Mouse (Mus musculus) gastrocnemius, postnatal 36 days (tissue): ENCODE data around the gene Cdh3. TPM values are rescaled to one million over a fixed set of nuclear protein-coding genes. Genes with fewer than 3 reads are reported as not detected.
A peak's percentile ranks its signal among the peaks of the same experiment; 100 is the strongest.
"Not testable (repeated sequence)": the region's sequence is repeated elsewhere in the genome, so short reads cannot be mapped to it uniquely, and the experiment has no call there.

Experiments
- DNase-seq, 2 experiments: peaks; one replicate each; pipeline ENCODE4 v3.0.0; 2022
- intact Hi-C: fragments of 180-260 bp; cut with DNase I; formaldehyde crosslinking; loops from one replicate; pipeline ENCODE4 v1.15.1; 2025
- total RNA-seq, 2 experiments: library from RNA; stranded (reverse); gene quantifications; 2 replicates each; pipeline ENCODE4 v1.2.3; 2021

The Cdh3 gene
- total RNA-seq, 2 experiments from 2014 or later = 0.10 TPM; not detected in 1

DNA sequence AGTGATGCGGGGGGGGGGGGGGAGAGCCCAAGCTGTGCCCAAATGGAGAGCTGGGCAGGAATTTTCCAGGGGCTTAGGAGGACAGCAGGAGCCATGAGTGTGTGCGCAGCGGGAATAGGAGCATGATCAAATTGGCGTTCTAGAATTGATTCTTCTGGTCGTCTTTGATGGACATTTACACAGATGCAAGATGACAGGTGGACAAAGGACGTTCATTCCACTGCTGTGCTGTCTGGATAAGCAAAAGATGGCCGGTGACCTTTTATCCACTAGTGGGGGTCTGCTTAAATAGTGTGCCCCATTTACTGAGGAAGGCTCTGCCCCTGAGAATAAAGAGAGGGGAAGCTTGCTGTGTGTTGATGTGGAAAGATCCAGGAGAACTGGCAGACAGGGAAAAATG lies 58.3 kb downstream of the Cdh3 start:
- intact Hi-C loops = no loop called here
- DNase-seq = no peak

DNA sequence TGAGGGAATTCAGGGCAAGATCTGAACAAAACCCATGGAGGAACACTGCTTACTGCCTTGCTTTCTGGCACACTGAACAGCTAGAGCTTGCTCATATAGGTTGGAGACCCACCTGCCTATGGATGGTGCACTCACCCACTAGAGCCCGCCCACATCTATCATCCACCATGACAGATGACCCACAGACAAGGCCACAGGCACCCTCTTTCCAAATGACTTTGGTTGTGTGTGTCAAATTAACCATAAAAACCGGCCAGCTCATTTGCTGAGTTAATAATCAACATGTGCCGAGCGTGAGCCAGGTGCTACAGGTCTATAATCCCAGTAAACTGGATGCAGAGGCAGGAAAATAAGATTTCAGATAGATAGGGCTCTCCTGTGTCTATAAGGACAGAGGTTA lies 59.7 kb downstream of the Cdh3 start:
- DNase-seq = no peak
- intact Hi-C loops = no loop called here

DNA sequence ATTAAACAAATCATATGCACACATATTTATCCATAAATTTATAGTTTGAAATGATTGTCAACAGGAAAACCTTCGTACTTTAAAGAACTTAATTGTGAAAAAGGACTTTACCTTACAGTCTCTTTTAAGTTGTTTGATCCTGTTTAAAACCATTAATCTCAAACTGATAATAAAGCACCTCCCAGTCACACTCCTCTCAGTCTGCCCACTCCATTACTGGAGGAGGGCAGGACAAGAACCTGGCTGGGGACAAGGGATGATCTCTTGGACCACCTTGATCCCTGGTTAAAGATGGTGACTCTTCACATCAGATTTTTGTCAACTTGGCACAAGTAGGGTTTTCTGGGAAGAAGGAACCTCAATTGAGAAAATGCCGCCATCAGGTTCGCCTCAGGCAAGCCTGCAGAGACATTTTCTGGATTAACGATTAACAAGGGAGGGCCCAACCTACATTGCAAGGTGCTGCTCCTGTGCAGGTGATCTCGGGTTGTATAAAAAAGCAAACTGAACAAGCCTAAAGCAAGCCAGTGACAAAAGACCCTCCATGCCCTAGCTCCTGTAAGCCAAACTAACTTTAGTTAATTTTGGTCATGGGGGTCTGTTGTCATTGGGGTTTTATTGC lies 61.0 kb downstream of the Cdh3 start:
- intact Hi-C loops = no loop called here
- DNase-seq = no peak

DNA sequence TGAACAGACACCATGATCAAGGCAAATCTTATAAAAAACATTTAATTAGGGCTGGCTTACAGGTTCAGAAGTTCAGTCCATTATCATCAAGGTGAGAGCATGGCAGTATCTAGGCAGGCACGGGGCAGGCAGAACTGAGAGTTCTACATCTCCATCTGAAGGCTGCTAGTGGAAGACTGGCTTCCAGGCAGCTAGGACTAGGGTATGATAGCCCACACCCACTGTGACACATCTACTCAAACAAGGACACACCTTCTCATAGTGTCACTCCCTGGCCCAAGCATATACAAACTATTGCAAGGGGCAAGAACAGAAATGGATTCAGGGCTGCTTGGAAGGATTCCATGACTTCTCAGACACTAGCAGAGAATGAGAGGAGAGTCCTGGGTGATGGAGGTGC lies 61.5 kb downstream of the Cdh3 start:
- intact Hi-C loops, DNase-seq: not testable (repeated sequence)

DNA sequence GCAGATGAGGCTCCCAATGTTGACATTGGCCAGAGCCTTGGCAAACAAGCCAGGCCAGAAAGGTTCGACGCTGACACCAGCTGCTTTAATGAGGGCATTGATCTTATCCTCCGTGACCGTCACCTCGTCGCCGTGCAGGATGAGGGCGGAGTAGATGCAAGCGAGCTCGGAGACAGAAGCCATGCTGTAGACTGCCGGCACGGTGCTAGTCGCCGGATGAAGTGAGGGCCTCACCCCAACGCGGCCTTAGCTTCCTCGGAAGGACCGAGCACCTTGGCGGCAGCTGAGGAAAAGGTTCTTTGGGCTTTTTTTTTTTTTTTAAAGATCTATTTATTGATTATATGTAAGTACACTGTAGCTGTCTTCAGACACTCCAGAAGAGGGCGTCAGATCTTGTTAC lies 62.5 kb downstream of the Cdh3 start, which contains the start of gene Gm10073:
Gm10073 (minus strand) TSS at position 294 of the 400 bp plus-strand sequence.
- intact Hi-C loops = not testable (repeated sequence)

DNA sequence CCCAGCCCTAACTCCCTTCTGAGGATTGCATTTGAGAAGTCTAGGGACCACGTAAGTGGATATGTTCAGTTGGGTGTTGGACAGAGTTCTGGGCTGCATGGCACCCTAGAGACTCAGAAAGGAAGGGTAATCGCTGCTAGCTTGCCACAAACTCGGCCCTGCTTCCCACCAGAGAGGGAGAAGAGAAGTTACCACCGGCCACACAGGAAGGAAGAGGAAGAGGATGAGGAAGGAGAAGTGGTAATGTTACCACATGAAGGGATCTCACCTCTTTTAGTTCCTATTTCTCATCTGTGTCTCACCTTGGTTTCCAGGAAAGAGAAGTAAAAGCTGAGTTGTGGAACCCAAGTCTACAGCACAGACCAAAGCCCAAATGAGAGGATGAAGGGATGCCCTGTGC lies 63.6 kb downstream of the Cdh3 start:
- no peak for DNase-seq
- intact Hi-C loops = no loop called here

More for the DNA sequence above, 62.5 kb downstream of the Cdh3 start, which contains the start of gene Gm10073:
- DNase-seq = not testable (repeated sequence)

DNA sequence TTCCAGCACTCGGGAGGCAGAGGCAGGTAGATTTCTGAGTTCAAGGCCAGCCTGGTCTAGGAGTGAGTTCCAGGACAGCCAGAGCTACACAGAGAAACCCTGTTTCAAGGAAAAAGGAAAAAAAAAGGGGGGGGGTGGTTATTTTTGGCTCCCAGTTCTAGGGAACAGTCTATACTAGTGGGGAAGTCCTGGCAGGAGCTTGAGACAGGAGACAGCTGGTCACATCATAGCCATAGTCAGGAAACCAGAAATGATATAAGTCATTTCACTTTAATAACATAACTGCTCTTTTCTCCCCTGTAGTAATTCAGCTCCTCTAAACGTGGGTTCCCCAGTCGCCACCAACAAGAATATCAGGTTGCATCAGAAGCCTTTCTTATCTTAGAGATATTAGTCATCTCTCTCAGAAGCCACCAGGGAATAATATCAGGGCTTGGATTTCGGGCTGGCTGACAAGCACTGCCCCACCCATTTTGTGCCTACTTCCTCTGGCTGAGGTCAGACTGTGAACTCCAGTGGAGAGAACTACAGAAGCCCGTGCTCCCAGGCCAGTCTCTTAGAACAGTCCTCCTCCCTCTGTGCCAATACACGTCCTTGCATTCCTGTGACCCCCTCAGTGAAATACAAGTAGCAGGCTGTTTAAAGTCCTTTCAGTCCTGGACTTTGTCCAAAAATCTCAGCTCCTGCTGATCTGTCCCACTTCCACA lies 66.3 kb downstream of the Cdh3 start:
- peak in 1 of 2 experiments; percentile 15 for DNase-seq
- intact Hi-C loops = no loop called here

DNA sequence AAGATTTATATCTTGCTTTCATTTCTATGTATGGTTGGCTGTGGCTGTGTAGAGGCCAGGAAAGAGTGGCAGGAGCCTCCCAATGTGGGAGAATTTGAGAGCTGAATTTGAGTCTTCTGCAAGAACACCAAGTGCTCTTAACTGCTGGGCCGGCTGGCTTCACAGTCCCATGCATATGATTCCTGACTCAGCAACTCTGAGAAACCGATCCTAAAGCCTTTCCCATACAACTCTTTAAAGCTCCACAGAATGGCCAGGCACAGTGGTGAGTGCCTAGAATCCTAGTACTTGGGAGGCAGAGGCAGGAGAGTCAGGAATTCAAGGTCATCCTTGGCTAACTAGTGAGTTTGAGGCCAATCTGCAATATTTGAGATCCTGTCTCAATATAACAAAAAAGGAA lies 68.8 kb downstream of the Cdh3 start:
- intact Hi-C loops = no loop called here
- DNase-seq = no peak

DNA sequence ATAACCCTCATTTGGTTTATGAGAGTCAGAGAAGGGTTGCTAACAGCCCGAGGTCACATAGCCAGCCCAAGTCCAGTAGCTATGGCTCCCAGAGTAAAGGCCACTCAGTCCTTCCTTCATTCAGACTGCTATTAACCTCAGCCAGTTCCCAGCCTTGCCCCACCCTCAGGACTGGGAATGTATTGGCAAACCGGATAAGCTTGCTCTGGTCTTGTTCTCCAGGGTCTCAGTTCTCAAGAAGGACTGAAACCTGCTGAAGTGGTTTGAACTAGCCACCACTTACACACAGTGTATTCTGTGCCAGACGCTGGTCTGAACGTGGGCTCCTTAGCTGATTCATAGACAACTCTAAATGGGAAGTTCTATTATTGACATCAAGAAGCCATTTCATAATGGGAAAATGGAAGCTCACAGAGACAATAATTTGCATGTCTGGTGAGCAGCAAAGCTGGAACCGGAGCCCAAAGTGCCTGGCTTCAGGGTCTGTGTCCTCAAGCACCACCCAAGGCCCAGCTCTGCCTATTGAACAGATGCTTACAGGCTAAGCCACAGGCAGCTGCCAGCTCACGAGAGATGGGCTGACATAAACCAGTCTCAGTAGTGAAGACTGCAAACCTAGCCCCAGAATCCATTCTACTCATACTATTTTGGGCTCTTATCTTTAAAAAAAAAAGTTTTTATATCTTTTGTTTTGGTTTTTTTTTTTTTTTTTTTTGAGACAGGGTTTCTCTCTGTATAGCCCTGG lies 70.8 kb downstream of the Cdh3 start:
- DNase-seq = no peak
- intact Hi-C loops = no loop called here

DNA sequence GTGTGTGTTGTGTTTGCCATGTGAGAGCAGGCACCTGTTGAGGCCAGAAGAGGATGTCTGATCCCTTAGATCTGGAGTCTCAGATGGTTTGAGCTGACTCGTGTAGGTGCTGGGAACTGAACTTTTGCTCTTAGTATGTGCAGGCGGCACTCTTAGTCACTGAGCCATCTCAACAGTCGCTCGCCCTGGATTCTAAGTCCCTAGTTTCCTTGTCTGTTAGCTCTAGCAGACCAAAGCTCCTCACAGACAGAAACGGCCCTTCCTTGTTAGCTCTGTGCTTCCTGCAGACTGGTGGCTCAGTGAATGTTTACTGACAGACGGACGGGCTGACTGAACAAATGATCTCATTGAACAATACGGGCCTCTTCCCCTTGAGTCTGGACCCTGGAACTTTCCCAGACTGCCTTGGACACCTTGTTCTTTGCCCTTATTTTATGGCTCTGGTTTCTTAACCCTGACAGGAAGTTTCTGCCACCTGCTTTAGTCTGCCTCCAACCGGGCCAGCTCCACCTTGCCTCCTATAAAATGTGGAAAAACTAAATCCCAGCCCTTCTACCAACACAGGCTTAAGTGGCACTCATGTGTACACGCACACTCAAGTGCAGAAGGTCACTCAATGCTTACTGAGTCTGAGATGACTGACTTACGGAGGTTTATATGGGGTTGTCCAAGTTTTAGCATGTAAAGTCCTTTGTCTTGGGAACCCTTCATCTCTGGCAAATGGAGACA lies 74.4 kb downstream of the Cdh3 start:
- DNase-seq = no peak
- intact Hi-C loops = no loop called here

DNA sequence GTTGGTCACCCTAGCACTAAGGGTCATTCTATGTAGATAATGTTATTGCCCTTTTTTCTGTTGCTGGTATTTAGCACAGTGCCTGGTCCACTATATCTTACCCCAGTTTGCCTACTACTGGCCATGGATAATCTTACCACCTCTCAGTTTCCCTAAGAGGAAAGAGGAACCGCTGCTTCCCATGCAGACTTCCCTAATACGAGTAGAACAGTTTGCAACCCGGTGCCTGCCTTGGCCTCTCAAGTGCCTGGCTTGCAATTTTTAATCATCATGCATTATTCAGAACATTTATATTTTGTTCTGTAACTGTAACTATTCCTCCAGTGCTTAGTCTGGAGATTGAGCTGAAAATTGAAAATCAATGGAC lies 75.0 kb downstream of the Cdh3 start:
- intact Hi-C loops = no loop called here
- DNase-seq = no peak

DNA sequence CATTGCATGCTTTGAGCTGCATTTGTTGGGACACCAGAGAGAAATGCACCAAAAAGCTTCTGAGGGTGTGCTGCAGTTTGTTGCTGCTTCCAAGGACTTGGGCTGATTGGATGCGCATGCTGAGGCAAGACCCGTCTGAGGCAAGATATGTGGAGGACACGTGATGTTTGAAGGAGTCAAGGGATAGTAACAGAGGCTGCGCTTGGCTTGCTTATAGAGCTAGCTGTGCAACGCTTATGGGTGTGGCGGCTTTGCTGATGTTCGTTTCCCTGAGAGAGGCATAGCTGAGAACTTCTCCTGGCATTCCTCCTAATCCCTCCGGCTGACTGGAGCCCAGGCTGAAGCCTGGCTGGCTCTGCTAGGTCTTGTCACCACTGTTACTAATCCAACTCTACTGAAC lies 76.2 kb downstream of the Cdh3 start:
- intact Hi-C loops = no loop called here
- no peak for DNase-seq

DNA sequence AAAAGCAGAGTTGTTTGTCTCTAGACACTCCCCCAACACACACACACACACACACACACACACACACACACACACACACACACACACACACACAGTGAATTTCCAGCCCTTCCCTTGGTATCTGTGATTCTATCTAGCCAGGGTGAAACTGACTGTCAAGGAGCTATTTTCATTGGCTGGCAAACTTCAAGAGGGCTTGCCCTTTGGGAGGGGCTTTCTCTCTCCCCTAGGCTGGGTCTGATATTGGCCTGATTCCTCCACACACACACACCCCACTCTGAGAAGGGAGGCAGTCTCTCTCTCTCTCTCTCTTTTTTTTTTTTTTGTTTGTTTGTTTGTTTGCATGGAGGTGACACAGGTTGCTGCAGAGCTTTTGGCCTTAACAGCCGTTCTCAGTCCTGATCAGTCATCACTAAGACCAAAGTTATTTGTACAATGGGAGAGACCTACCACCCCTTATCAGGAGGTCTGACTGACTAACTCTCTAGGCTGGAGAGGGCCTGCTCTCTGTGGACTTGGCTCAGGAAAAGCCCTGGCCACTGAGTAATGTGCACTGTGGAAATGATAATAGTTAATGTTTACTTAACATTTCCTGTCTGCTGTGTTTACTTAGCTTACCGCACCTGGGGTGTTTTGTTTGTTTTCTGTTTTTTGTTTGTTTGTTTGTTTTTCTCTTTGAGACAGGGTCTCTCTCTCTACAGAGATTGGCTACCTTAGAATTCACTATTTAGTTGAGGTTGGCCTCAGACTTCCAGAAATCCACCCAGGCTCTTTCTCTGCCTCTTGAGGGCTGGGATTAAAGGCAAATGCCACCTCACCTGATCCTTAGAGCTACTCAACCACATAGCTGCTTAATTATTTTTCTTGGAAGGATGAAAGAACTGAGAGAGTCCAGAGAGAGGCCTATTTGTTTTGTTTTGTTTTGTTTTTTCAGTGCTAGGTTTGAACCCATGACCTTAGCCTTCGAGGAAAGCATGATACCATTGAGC lies 78.0 kb downstream of the Cdh3 start:
- no peak for DNase-seq
- intact Hi-C loops = no loop called here

DNA sequence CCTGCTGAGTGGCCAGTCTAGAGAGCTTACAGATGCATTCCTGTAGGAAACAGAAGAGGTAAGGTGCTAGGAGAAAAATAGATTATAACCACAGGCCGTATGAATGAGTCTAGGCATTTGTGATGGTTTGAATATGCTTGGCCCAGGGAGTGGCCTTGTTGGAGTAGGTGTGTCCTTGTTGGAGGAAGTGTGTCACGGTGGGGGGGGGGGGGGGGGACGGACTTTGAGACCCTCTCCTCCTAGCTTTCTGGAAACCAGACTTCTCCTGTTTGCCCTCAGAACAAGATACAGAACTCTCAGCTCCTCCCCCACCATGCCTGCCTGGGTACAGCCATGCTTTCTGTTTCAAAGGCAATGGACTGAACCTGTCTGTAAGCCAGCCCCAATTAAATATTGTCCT lies 81.8 kb downstream of the Cdh3 start:
- DNase-seq = no peak
- intact Hi-C loops = no loop called here

DNA sequence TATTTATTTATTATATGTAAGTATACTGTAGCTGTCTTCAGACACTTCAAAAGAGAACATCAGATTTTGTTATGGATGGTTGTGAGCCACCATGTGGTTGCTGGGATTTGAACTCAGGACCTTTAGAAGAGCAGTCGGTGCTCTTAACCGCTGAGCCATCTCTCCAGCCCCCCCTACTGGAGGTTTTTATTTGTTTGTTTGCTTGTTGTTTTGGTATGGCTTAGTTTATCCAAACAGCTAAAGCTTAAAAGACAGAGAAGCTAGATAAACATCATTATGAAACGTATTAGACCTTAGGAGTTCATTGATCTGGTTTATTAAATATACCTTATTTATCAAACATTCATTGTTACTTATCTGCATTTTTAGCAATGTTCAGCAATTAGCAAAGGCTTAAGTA lies 84.9 kb downstream of the Cdh3 start:
- DNase-seq, intact Hi-C loops: not testable (repeated sequence)

DNA sequence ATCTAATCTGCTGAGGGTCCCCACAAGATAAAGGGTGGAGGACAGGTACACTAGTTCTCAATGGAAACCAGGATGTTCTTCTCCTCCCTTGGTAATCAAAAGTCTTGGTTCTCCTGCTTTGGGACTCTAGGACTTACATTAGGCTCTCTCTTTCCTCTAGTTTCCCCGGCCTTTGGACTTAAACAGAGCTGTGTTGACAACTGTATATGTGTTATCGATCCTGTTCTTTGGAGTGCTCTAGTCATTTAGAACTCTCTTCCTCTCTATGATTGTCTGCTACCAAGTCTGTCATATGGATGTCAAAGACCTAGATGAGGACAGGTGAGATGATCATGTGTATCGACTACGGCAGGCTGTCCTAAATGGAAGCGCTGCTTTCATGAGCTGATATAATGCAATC lies 86.4 kb downstream of the Cdh3 start:
- intact Hi-C loops = no loop called here
- no peak for DNase-seq

DNA sequence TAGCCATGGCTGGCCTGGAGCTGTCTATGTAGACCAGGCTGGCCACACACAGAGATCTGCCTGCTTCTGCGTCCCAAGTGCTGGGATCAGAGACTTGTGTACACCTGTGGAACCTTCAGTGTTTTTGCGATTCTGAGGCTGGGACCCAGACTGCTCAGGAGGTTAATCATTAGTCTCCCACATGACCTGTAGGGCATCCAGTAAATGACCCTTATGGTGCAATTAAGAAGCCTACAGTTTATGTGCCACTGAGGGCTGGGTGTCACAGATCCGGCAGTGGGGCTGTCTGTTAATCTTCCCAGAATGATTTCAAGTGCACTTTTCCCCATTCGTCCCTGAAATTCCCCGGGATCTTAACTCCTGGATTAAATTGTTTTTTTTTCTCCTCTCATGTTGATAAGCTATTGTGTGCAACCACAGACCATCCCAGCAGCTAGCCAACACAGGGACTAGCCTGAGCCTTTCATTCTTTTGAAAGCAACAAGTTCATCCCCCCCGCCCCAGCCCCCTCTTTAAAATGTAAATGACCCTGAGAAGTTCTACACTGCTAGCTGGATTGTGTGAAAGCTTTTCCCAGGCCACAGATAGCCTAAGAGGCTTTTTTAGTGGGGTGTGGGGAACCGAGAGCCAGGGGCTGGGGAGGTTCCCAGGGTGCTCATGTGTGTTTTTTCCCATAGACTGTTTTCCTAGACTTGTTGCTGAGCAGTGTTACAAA lies 88.7 kb downstream of the Cdh3 start:
- DNase-seq = no peak
- intact Hi-C loops = no loop called here

DNA sequence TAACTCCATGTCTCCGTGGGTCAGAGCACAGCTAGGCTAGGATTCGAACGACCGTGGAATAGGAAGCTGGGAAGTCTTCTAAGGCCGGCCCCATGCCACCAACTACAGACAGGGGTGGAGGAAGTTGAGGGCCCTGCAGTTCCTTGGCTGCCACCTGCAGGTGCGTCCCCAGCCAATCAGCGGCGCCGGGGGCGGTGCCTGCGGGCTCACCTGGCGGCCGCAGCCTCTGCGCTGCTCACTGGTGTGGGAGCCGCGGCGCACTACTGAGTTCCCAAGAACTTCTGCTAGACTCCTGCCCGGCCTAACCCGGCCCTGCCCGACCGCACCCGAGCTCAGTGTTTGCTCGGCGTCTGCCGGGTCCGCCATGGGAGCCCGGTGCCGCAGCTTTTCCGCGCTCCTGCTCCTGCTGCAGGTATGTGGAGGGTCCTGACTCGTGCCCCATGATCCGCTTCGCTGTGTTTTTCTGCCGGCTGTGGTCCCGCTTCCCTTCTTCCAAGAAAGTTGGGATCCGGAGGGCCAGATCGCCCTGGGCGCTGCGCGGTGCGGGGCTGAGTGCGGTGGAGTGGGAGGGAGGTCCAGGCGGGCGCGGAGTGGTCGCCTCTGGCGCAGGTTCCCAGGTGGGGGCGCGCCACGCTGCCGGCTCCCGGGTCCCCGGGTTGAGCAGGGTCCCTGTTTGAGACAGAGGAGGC lies 92.6 kb downstream of the Cdh3 start, which contains the start of gene Cdh1:
Cdh1 (plus strand) TSS at position 221 of the 689 bp plus-strand sequence.
- DNase-seq = no peak

More for the DNA sequence above, 92.6 kb downstream of the Cdh3 start, which contains the start of gene Cdh1:
- intact Hi-C loops = no loop called here
